Mouse (Mus musculus) stomach, embryonic 14.5 days (tissue): Measurements from ENCODE around the gene Cyp4a31. TPM values are rescaled to one million over a fixed set of nuclear protein-coding genes. Genes with fewer than 3 reads are reported as not detected.
"Not testable (repeated sequence)": the region's sequence is repeated elsewhere in the genome, so short reads cannot be mapped to it uniquely, and the experiment has no call there.

Experiments used
- ATAC-seq: fragments of 200-750 bp; cut with Nextera tagmentation; 2 replicates; pipeline ENCODE4 v1.8.0; 2017; ENCODE audit warnings: low read depth, moderate TSS enrichment; ENCODE audit not compliant: insufficient number of reproducible peaks, insufficient read depth, low FRiP score
- H3K27ac ChIP-seq: fragments of 300-500 bp; sonication (generic); 2 replicates; pipeline ENCODE4 v1.5.1; 2014; ENCODE audit warnings: mild to moderate bottlenecking, low read length, moderate library complexity, mixed read lengths
- H3K27me3 ChIP-seq: fragments of 300-500 bp; sonication (generic); 2 replicates; pipeline ENCODE4 v1.6.1; 2014; ENCODE audit warnings: low read length, control low read depth, mixed read lengths; ENCODE audit not compliant: control insufficient read depth, insufficient read depth
- H3K36me3 ChIP-seq: fragments of 300-500 bp; sonication (generic); 2 replicates; pipeline ENCODE4 v1.6.1; 2014; ENCODE audit warnings: mild to moderate bottlenecking, control low read depth, low read length, moderate library complexity, mixed read lengths; ENCODE audit not compliant: control insufficient read depth, insufficient read depth
- H3K4me1 ChIP-seq: fragments of 300-500 bp; sonication (generic); 2 replicates; pipeline ENCODE4 v1.6.1; 2014; ENCODE audit warnings: low read length, control low read depth, mixed read lengths; ENCODE audit not compliant: control insufficient read depth, insufficient read depth
- H3K4me2 ChIP-seq: fragments of 300-500 bp; sonication (generic); replicated peaks from 2 replicates; pipeline ENCODE4 v1.6.1; 2014; ENCODE audit warnings: low read depth, low read length, control low read depth
- H3K4me3 ChIP-seq: fragments of 300-500 bp; sonication (generic); 2 replicates; pipeline ENCODE4 v1.5.1; 2014; ENCODE audit warnings: low read depth, low read length, control low read depth
- H3K9ac ChIP-seq: fragments of 300-500 bp; sonication (generic); replicated peaks from 2 replicates; pipeline ENCODE4 v1.6.1; 2014; ENCODE audit warnings: low read depth, mild to moderate bottlenecking, control low read depth, low read length, moderate library complexity, mixed read lengths
- H3K9me3 ChIP-seq: fragments of 300-500 bp; sonication (generic); 2 replicates; pipeline ENCODE4 v1.6.1; 2016; ENCODE audit warnings: low read depth, low read length, control low read depth; ENCODE audit not compliant: control insufficient read depth
- WGBS: fragments of 180-500 bp; shearing (Covaris S2); extraction: QIAGEN DNeasy Blood & Tissue Kit; methylation state at CpG from one replicate; pipeline ENCODE4 v1.1.7; 2014; 5-methylcytosine and 5-hydroxymethylcytosine counted together
- polyA plus RNA-seq: library from polyadenylated mRNA; unstranded; fragments of >200 nt; fragmentation: Nextera tagmentation; extraction: Ambion mirVana; gene quantifications from 2 replicates; pipeline ENCODE4 v1.2.1, GENCODE M21; 2014

The Cyp4a31 gene
- polyA plus RNA-seq, 1 experiment from 2014 or later = not detected

DNA sequence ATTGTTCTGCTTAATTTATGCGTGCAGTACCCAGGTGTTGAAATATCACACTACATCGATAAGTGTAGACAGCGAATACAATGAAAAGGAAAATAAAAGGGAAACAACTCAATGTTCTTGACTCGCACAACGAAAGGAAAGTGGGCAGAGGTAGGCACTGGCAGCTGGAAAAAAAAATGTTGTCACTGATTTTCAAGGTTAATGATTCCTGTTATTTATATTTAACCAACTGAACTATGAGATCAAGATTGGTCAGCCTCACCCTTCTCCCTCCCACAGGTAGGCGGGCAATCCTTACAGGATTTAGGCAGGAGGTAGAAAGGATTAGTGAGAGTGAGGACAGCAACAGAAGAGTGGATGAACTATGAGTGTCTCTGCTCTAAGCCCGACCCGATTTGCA is 37.2 kb downstream of the Cyp4a31 start, which contains the start of gene Cyp4a32:
Gene Cyp4a32 (plus strand): TSS at position 359 of the 400 bp plus-strand sequence.
- H3K27me3 ChIP-seq, H3K36me3 ChIP-seq: not testable (repeated sequence)

GRCm38 (mm10) chr4:115614005-115614404 is 50.6 kb downstream of the Cyp4a31 start:
- Histone ChIP-seq H3K9ac (no peak overlapping the region), H3K4me2 (no peak overlapping the region), H3K4me3 (no peak overlapping the region), H3K9me3 (no peaks in the 10 kb centered on the region), H3K36me3 (no peaks in the 10 kb centered on the region), H3K27me3 (no peaks in the 10 kb centered on the region), H3K4me1 (no peaks in the 10 kb centered on the region), H3K27ac (no peak overlapping the region)
- ATAC-seq = no peak

More for the DNA sequence above, 37.2 kb downstream of the Cyp4a31 start, which contains the start of gene Cyp4a32:
- H3K4me3 ChIP-seq, H3K4me2 ChIP-seq, H3K9ac ChIP-seq, ATAC-seq, H3K4me1 ChIP-seq, H3K9me3 ChIP-seq, H3K27ac ChIP-seq: not testable (repeated sequence)
- 83% methylated on average over 8 of the region's 8 CpGs for WGBS

- not testable (repeated sequence) for H3K4me2 ChIP-seq, H3K27me3 ChIP-seq, H3K9ac ChIP-seq, ATAC-seq, H3K9me3 ChIP-seq, H3K27ac ChIP-seq, H3K4me1 ChIP-seq, H3K36me3 ChIP-seq, H3K4me3 ChIP-seq
- 93% methylated on average over 3 of the region's 3 CpGs for WGBS
Observed at GRCm38 (mm10) chr4:115625560-115625959, 62.1 kb downstream of the Cyp4a31 start.

Other genes starting within 250 kb of the Cyp4a31 start
- gene Cyp4a12b, start 152.0 kb upstream of the Cyp4a31 start, polyA plus RNA-seq = not detected in 2 replicates
- gene Cyp4a30b, start 111.0 kb upstream of the Cyp4a31 start, polyA plus RNA-seq = not detected in 2 replicates
- not detected in 2 replicates for gene Cyp4a14, start 67.5 kb upstream of the Cyp4a31 start, polyA plus RNA-seq
- gene Cyp4a10, start 45.4 kb upstream of the Cyp4a31 start, polyA plus RNA-seq = not detected in 2 replicates
- not detected in 2 replicates for gene Cyp4a32, start 37.3 kb downstream of the Cyp4a31 start, polyA plus RNA-seq
- 1.0 TPM in 2 replicates for gene Cyp4b1, start 84.1 kb downstream of the Cyp4a31 start, polyA plus RNA-seq
- gene Efcab14, start 174.1 kb downstream of the Cyp4a31 start, polyA plus RNA-seq = 54.2 and 55.7 TPM in 2 replicates
- gene Tex38, start 217.4 kb downstream of the Cyp4a31 start, polyA plus RNA-seq = 0.65 and 1.1 TPM in 2 replicates
- gene Atpaf1, start 221.2 kb downstream of the Cyp4a31 start, polyA plus RNA-seq = 48.1 and 65.1 TPM in 2 replicates